Mouse (Mus musculus) fat pad, adult 2 months (tissue): ENCODE data around the gene Myh10.

ENCODE experiments used
- DNase-seq: peaks from one replicate; pipeline ENCODE4 v3.0.0-alpha.2; 2011; ENCODE audit warnings: low read depth, low spot score; ENCODE audit errors: extremely low read depth

Gene Myh10

GRCm38 (mm10) chr11:68854621-68855020 is 163.3 kb downstream of the Myh10 start:
- no peak for DNase-seq

GRCm38 (mm10) chr11:68857329-68857728 is 166.0 kb downstream of the Myh10 start:
- no peak for DNase-seq

DNA sequence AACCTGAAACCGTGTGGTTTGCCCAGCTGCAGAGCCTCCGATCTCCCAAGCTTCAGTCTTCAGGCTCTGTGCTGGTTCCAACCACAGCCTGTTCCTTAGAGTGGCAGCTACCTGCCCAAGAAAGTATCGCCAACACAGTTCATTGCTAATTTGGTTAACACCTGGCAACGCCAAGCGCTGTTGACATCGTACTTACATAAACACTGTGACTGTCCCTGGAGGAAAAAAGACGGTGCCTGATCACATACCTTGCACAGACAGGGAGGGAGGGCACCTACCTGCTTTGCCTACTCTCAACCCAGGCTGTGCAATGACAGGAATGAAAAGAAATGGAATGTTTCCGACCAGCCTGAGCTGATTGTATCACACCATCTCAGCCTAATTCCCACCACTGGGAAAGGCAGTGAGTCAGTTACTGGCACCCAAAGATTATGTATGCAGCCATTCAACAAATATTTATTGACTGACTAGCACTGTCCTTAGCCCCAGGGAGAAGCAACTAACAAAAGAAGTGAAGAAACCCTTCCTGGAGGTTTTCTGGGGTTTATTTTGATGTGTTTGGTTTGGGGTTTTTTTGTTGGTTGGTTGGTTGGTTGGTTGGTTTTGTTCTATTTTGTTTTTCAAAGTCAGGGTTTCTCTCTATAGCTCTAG is 168.7 kb downstream of the Myh10 start:
- DNase-seq, result no peak

GRCm38 (mm10) chr11:68862260-68862659 is 170.9 kb downstream of the Myh10 start:
- no peak for DNase-seq

GRCm38 (mm10) chr11:68863631-68864091 is 172.3 kb downstream of the Myh10 start:
- no peak for DNase-seq

DNA sequence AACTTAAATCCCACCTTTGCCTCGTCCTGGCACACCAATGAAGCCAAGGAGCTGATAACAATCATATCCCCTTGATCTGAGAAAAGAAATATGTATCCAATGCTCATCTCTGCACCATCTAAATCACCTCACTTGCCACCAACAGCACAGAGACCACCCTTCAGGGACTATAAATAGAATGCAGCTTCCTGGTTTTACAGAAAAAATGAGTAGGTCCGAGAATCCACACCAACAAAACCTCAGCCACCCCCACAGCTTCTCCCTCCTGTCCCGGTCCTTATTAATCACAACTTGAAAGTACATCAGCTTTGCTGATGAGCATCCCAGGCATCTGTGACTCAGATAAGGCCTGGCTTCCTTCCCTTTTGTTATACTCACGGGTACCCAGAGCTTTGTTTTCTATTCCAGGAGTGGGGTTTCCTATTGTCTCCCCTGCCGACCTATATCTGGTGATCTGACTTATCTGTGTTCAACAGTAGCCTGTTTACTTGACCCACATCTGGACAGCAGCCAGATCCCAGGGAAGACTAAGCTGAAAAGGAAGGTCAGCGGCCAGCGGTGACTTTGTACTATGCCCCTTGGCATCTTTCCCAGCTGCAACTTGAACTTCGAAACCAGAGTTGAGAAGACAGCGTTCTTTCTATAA is 173.3 kb downstream of the Myh10 start:
- DNase-seq, result no peak
